Mouse (Mus musculus) layer of hippocampus, postnatal 36 days (tissue): ENCODE results near the gene Grin3b. TPM values are rescaled to one million over a fixed set of nuclear protein-coding genes. Genes with fewer than 3 reads are reported as not detected.
A peak's percentile ranks its signal among the peaks of the same experiment; 100 is the strongest.
"Not testable (repeated sequence)": the region's sequence is repeated elsewhere in the genome, so short reads cannot be mapped to it uniquely, and the experiment has no call there.

Experiments used
- DNase-seq, 2 experiments: peaks; one replicate each; pipeline ENCODE4 v3.0.0; 2022
- total RNA-seq, 2 experiments: library from RNA; stranded (reverse); gene quantifications; 2 replicates each; pipeline ENCODE4 v1.2.3; 2021

Gene Grin3b
- total RNA-seq, 2 experiments from 2014 or later = 0.10 TPM

DNA sequence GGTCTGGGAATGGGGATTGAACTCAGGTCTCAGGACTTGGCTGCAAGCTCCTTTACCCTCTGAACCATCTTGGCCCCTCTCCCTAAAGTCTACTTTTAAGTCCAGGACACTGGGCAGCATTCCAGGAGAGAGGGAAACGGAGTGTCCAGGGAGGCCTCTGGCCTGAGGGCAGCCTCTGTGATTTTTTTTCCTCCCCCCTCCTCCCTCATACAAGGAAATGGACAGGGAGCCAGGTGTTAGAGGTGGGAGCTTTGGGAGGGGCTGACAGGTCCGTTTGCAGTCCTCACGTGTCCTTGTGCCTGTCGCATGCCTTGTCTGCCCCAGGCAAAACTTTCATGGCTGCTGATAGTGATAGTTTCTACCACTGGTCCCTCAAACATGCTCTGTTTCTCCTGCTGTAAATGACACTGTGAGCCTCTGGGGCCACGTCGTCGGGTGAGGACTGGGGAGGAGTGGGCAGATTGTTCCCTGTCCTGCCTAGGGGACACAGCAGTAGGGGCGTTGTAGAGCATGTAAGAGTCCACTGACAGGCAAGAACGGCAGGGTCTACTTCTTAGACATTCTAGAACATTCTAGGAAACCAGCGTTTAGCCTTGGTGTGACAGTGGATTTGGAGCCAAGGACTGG, 34.1 kb upstream of the Grin3b start:
- DNase-seq = no peak

GRCm38 (mm10) chr10:79936911-79937441, 33.5 kb upstream of the Grin3b start:
- no peak for DNase-seq

- no peak for DNase-seq
These were observed 32.6 kb upstream of the Grin3b start for GRCm38 (mm10) chr10:79937775-79938526.

DNA sequence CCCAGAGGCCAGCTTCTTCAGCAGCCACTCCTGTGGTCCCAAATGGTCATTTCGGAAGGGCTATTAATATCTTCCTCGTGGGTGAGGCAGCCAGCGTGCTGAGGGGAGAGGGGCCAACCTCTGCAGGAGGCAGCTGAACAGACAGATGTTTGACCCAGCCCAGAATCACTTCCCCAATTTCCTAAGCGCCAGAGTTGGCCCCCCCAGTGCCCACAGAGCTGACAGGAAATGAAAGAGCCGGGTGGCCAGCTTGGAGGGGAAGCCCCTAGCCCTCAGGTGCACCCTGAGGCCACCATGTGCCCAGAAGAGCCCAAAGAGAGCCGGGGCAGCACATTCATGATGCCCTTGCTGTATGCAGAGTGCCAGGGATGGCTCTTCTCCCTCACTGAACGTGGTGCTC, 29.8 kb upstream of the Grin3b start:
- no peak for DNase-seq

- no peak for DNase-seq
These were observed 27.5 kb upstream of the Grin3b start for GRCm38 (mm10) chr10:79942988-79943387.

- no peak for DNase-seq
These were observed 27.0 kb upstream of the Grin3b start for GRCm38 (mm10) chr10:79943471-79943901.

DNA sequence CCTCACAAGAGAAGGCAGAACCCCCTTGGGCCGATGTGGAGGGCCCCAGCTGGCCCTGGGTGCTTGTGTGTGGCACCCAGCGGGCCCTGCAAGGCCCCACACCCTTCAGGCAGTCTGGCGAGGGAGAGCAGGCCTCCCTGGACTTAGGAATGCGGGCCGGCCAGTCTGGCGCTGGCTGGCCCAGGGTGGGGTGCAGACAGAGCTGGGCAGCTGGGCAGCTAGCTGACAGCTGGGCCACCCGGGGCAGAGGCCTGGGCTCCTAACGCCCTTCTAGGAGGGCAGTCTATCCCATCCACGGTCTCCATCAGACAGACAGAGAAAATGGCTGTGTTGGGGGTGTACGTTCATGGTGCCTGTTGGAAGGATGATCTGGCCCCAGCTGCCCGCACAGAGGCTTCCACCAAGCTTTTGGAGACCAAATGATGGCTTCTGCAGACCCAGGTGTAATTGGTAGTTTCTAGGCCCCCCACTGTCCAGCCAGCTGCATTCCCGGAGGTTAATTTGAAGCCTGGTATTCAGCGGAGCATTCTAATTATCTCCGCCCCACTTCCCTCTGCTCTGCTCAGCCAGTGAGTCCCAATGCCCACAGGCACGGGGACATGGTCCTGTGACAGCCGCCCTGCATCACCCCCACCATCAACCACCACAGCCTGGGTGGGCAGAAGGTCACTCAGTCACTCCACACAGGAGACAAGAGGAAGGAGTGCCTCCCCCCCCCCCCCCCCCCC, 24.8 kb upstream of the Grin3b start:
- no peak for DNase-seq

DNA sequence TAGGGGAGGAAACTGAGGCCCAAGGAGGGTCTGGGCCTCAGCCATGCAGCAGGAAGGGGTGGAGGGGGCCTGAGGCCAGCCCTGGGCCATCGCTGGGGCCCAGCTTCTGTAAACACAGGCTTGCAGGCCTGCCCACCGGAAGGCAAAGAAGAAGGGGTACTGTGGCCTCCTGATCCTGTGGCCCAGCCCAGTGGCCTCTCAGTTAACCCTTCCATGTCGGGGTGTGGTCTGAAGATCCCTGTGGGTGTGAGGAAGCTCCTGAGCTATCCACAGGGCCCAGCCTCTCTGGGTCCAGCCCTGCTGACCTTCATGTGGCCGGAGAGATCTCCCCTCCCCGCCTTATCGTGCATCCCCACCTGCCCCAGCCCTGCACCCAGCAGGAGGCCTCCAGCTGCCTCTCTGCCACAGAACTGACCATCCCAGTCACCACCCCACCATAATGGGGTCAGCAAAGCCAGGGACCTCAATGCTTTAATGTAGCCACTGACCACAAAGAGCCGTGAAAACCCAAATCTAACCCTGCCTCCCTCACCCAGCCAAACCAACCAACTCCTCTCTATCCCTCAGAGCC, 23.7 kb upstream of the Grin3b start:
- no peak for DNase-seq

DNA sequence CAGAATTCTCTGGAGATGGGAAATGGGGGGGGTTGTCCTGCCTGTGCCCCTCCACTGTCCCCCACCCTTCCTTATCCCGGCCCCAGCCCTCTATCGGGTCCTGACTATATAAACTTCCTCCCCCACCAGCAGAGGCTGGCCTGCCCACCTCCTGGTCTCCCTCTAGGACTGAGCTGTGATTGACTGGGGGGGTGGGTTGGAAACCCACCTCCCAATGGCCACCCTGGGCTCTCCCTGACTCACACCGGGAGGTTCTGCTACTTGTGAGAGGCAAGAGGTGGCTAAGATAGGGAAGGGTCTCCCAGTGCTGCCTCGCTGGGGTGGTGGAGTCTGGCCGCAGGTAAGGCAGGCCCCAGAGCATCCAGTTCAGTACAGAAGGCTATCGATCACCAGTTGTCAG, 23.0 kb upstream of the Grin3b start:
- DNase-seq = no peak

DNA sequence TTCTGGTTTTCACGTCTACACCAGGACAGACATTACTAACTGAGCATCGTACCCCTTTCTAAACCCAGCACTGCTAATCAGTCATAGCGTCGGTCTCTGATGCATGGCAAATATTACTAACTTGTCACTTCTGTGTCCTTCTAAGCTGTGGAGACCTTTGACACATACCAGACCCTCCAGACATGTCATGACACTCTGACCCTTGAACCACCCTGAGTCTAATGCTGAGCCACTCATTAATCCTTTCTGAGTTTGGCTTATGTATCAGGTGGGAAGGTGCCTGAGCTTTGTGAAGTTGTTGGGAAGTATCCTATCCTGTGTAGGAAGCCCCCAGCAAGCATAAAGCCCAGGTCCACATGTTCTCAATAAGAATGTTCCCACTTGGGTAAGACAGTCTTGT, 20.6 kb upstream of the Grin3b start:
- DNase-seq = no peak

GRCm38 (mm10) chr10:79950661-79951060, 19.9 kb upstream of the Grin3b start:
- no peak for DNase-seq

- DNase-seq = no peak
These were observed 16.6 kb upstream of the Grin3b start for GRCm38 (mm10) chr10:79953946-79954345.

DNA sequence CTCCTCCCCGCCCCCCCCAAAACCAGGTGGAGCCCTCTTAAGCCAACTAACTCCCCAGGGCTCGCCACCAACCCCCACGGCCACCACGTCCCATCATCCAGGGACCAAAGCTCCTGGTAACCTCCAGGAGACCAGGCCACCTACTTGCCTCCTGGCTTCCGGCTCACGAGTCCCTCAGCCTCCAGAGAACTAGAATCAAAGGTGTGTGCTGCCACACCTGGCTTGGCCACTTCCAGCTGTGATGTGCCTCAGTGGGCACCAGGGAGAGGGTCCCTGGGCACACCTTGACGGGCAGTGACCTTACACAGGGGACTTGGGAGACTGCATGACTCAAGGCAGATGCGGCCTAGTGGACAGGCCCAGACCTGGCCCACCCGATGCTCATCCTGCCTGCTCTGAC, 14.8 kb upstream of the Grin3b start:
- no peak for DNase-seq

DNA sequence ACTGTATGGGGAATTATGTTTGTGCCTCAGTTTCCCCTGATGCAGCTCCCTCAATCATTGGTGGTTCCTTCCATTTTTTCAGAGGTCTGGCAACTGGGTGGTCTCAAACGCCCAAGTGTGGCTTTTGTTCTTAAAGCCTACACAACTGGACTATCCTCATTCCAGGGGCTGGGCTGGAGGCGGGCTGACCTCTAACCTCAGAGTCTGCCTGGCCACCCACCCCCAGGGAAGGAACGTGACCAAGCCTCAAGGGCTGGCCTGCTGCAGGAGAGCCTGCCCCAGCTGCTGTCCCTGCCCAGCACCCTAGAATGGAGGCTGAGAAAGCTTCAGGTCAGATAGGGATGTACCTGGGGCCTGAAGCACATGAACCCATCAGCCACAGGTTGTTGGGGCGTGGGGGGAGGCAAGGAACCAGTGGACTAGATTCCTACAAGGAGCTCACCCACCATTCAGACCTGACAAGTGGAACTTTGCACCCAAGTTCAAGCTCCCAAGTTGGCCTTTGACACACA, 13.8 kb upstream of the Grin3b start:
- DNase-seq = no peak

DNA sequence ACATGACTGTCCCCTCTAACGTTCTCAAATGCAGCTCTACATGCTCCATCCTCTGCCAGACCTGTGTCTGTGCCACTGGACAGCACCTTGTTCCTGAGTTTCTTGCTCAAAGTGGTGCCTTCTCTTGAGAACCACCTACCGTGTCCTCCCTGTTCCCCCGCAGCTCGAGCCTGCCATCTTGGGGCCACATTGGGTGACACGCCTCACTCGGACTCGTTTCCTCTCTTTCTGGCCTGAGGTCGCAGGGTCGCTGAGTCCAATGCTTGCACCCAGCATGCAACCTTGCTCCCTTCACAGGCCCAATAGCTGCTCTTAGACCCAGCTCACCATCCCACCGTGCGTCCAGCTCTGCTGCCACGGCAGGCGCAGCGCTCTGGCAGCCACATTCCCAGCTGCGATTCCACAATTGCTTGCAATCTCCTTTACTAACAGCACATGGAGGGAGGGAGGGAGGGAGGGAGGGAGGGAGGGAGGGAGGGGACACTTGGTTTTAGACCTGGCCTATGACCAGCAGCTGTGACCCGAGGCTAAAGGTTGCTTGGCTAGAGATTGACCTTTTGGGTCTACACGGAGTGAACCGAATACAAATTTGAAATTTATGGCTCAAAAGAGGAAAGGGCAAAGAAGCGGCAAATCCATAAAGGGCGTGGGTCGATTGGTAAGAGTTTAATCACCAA, 12.2 kb upstream of the Grin3b start:
- peak; percentile 68 to 69 for DNase-seq

DNA sequence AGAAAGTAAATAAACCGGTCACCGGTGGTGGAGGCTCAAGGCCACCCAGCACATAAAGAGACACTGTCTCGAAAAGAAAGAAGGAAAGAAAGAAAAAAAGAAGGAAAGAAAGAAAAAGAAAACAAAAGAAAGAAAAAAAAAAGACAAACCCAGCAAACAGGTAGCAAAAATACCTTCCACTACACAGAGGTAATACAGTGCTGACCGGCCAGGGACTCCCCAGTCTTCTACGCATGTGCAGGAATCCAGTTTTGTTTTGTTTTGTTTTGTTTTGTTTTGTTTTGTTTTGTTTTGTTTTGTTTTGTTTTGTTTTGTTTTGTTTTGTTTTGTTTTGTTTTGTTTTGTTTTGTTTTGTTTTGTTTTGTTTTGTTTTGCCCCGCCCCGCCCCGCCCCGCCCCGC, 11.1 kb upstream of the Grin3b start:
- not testable (repeated sequence) for DNase-seq

DNA sequence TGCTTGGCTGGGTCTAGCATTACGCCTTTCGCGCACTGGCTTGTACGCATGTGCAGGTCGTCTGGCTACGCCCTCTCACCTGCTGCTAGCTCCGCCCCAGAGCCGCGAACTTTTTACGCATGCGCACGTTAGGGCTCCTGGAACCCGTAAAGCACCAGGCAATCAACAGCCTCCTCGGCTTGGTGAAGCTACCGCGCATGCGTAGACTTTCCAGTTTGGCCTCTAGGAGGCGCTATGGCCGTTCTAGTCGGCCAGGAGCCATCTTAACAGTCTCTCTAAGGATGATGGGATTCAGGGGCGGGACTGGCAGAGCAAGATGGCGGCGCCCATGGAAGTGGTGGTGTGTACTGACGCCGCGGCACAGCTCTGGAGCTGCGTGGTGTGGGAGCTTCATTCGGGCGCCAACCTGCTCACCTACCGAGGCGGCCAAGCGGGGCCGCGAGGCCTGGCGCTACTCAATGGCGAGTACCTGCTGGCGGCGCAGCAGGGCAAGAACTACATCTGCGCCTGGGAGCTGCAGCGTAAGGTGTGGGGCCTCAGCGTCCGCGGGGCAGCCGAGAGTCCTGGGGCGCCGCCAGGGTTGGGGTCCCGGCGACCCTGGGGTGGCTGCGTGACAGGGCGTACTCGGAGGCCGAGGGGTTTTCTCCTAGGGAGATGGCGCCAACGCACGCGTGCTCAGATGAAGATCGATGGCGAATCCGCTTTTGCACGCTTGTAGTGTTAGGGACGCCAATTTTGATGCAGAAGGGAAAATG, 10.5 kb upstream of the Grin3b start, which contains the start of gene Wdr18:
TSS of gene Wdr18 (plus strand) at position 306 of the 755 bp plus-strand sequence.
- DNase-seq = peak; percentile 100

DNA sequence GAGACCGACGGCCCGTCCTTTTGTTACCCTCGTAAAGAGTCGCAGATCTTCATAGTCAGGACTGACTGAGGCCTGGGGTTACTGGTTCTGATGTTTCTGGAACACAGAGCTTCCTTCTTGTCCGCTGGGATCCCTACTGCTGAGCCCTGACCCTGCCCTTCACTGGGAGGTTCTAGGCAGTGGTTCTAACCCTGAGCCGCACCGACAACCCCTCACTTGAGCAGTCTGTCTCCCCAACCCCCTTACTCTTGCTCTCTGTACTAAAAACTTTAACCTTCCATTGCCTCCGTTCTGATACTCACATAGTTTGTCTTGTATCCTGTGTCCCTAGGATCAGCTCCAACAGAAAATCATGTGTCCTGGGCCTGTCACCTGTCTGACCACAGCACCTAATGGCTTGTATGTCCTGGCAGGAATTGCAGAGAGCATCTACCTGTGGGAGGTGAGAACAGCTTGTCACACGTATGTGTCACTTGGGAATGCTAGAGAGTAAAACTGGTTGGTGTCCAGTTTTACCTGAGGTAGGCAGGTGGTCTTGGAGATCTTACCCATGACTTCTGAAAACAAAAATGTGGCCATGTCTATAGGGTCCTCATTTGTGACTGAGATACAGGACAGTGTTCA, 9.7 kb upstream of the Grin3b start:
- no peak for DNase-seq

DNA sequence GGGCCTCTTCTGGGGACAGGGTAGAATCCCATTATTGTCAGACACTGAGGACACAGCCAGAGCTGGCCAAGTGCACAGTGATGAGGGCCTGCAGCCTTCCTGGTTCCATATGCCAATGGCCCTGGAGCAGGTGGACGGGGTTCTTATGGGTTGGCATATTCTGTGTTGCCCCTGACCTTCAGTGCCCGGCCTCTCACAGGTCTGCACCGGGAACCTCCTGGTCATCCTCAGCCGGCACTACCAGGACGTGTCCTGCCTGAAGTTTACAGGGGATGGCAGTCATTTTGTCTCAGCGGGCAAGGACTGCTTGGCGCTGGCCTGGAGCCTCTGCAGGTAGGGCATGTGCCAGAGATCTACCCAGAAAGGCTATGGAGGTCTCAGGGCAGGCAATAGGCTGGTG, 5.8 kb upstream of the Grin3b start:
- no peak for DNase-seq

- DNase-seq = no peak
These were observed 5.2 kb upstream of the Grin3b start for GRCm38 (mm10) chr10:79965325-79965724.

DNA sequence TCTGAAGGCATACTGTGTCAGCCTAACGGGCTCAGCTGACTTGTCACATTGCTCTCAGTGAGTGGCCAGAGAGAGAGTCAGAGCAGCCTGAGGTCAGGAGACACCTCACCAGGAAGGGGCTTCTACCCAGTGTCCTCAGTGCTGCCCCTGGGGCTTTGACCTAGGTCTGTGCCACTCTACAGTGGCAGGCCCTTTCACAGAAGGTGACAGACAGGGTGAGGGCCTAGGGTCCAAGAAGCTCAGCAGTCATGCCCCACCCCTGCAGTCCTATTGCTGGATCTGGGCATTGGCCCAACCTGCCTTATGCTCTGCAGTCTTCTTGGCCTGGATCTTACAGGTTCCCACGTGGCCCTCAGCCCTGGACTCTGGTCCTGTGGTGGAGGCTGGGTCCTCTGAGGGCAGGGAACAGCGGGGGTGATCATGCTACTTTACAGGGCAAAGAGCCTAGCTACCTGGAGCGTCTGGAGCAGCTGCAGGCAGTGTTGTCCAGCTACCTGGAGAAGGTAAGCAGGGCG, 3.6 kb upstream of the Grin3b start:
- DNase-seq = no peak
